Mouse (Mus musculus) midbrain, embryonic 12.5 days (tissue): ENCODE data around the gene Lrrc36. TPM values are rescaled to one million over a fixed set of nuclear protein-coding genes. Genes with fewer than 3 reads are reported as not detected.

Source experiments
- ATAC-seq: fragments of 200-750 bp; cut with Nextera tagmentation; 2 replicates; pipeline ENCODE4 v1.8.0; 2017; ENCODE audit warnings: low read depth, moderate TSS enrichment, moderate library complexity; ENCODE audit not compliant: low FRiP score
- H3K27ac ChIP-seq: fragments of 300-500 bp; sonication (generic); replicated peaks from 2 replicates; pipeline ENCODE4 v1.5.1; 2016; ENCODE audit warnings: mild to moderate bottlenecking
- H3K27me3 ChIP-seq: fragments of 300-500 bp; sonication (generic); 2 replicates; pipeline ENCODE4 v1.6.1; 2016; ENCODE audit warnings: mild to moderate bottlenecking
- H3K36me3 ChIP-seq: fragments of 300-500 bp; sonication (generic); 2 replicates; pipeline ENCODE4 v1.6.1; 2016
- H3K4me1 ChIP-seq: fragments of 300-500 bp; sonication (generic); 2 replicates; pipeline ENCODE4 v1.6.1; 2016
- H3K4me2 ChIP-seq: fragments of 300-500 bp; sonication (generic); replicated peaks from 2 replicates; pipeline ENCODE4 v1.6.1; 2016; ENCODE audit warnings: mild to moderate bottlenecking, moderate library complexity
- H3K4me3 ChIP-seq: fragments of 300-500 bp; sonication (generic); 2 replicates; pipeline ENCODE4 v1.5.1; 2016; ENCODE audit warnings: mild to moderate bottlenecking
- H3K9ac ChIP-seq: fragments of 300-500 bp; sonication (generic); replicated peaks from 2 replicates; pipeline ENCODE4 v1.6.1; 2016; ENCODE audit warnings: mild to moderate bottlenecking, moderate library complexity
- H3K9me3 ChIP-seq: fragments of 300-500 bp; sonication (generic); 2 replicates; pipeline ENCODE4 v1.6.1; 2016; ENCODE audit warnings: mild to moderate bottlenecking
- WGBS: fragments of 180-500 bp; shearing (Covaris S2); methylation state at CpG from one replicate; pipeline ENCODE4 v1.1.7; 2016; 5-methylcytosine and 5-hydroxymethylcytosine counted together
- polyA plus RNA-seq: library from polyadenylated mRNA; unstranded; fragments of >200 nt; fragmentation: Nextera tagmentation; extraction: Ambion mirVana; gene quantifications from 2 replicates; pipeline ENCODE4 v1.2.1, GENCODE M21; 2016

Lrrc36 gene
- polyA plus RNA-seq, 1 experiment from 2014 or later: 3.4 TPM

- no peaks in the 10 kb centered on the region for H3K9me3 ChIP-seq
- H3K36me3 ChIP-seq: 0 out of 2 replicates have a peak, but pooled peaks cover 3% of the 10 kb centered on the region
- WGBS: 94% methylated on average over 7 of the region's 7 CpGs
- H3K27me3 ChIP-seq: peaks cover 34% of the 10 kb centered on the region
- no peak overlapping the region for H3K4me2 ChIP-seq
- ATAC-seq: no peak
- H3K4me1 ChIP-seq: peaks cover 41% of the 10 kb centered on the region
- no peak overlapping the region for H3K9ac ChIP-seq
- H3K27ac ChIP-seq: no peak overlapping the region
- no peak overlapping the region for H3K4me3 ChIP-seq
Observed at GRCm38 (mm10) chr8:105476161-105476560, 62.8 kb downstream of the Lrrc36 start.

- no peak overlapping the region for H3K27ac ChIP-seq
- no peak overlapping the region for H3K9ac ChIP-seq
- peaks cover 34% of the 10 kb centered on the region for H3K27me3 ChIP-seq
- H3K4me2 ChIP-seq: 0 out of 2 replicates have a peak overlapping the region, but pooled peaks have one; percentile 1
- WGBS: 43% methylated on average over 25 of the region's 25 CpGs
- 0 out of 2 replicates have a peak, but pooled peaks cover 3% of the 10 kb centered on the region for H3K36me3 ChIP-seq
- no peak overlapping the region for H3K4me3 ChIP-seq
- H3K9me3 ChIP-seq: no peaks in the 10 kb centered on the region
- peaks cover 36% of the 10 kb centered on the region for H3K4me1 ChIP-seq
- ATAC-seq: peak; percentile 8; the same call in 1 of the 2 replicates
Observed at GRCm38 (mm10) chr8:105476628-105477413, 63.5 kb downstream of the Lrrc36 start.

GRCm38 (mm10) chr8:105477792-105478191, 64.4 kb downstream of the Lrrc36 start:
- H3K4me2 ChIP-seq: no peak overlapping the region
- no peak overlapping the region for H3K4me3 ChIP-seq
- H3K27ac ChIP-seq: no peak overlapping the region
- H3K27me3 ChIP-seq: peaks cover 28% of the 10 kb centered on the region
- no peaks in the 10 kb centered on the region for H3K9me3 ChIP-seq
- no peak overlapping the region for H3K9ac ChIP-seq
- 84% methylated on average over 3 of the region's 3 CpGs for WGBS
- H3K36me3 ChIP-seq: 0 out of 2 replicates have a peak, but pooled peaks cover 3% of the 10 kb centered on the region
- H3K4me1 ChIP-seq: peaks cover 30% of the 10 kb centered on the region
- ATAC-seq: no peak

- no peak for ATAC-seq
- Histone ChIP-seq H3K4me2 (no peak overlapping the region), H3K4me3 (no peak overlapping the region), H3K9me3 (no peaks in the 10 kb centered on the region), H3K27ac (peak overlapping the region; percentile 49), H3K36me3 (0 out of 2 replicates have a peak, but pooled peaks cover 3% of the 10 kb centered on the region), H3K27me3 (0 out of 2 replicates have a peak, but pooled peaks cover 4% of the 10 kb centered on the region), H3K9ac (no peak overlapping the region; the same call in 1 of the 2 replicates), H3K4me1 (peaks cover 15% of the 10 kb centered on the region)
- 38% methylated on average over 2 of the region's 2 CpGs for WGBS
Observed at GRCm38 (mm10) chr8:105481013-105481412, 67.6 kb downstream of the Lrrc36 start.

GRCm38 (mm10) chr8:105481453-105481852, 68.1 kb downstream of the Lrrc36 start:
- Histone ChIP-seq H3K4me3 (no peak overlapping the region), H3K9me3 (no peaks in the 10 kb centered on the region), H3K4me1 (peaks cover 15% of the 10 kb centered on the region), H3K27me3 (no peaks in the 10 kb centered on the region), H3K4me2 (no peak overlapping the region), H3K36me3 (0 out of 2 replicates have a peak, but pooled peaks cover 3% of the 10 kb centered on the region), H3K9ac (no peak overlapping the region), H3K27ac (peak overlapping the region; percentile 49; the same call in 1 of the 2 replicates)
- ATAC-seq: no peak
- 67% methylated on average over 6 of the region's 6 CpGs for WGBS

GRCm38 (mm10) chr8:105482123-105482522, 68.8 kb downstream of the Lrrc36 start:
- Histone ChIP-seq H3K36me3 (0 out of 2 replicates have a peak, but pooled peaks cover 3% of the 10 kb centered on the region), H3K27me3 (no peaks in the 10 kb centered on the region), H3K4me2 (no peak overlapping the region), H3K9ac (no peak overlapping the region), H3K4me3 (no peak overlapping the region), H3K4me1 (peaks cover 15% of the 10 kb centered on the region), H3K9me3 (no peaks in the 10 kb centered on the region), H3K27ac (no peak overlapping the region)
- 87% methylated on average over 8 of the region's 8 CpGs for WGBS
- ATAC-seq: no peak

- Histone ChIP-seq H3K27ac (peak overlapping the region; percentile 12; the same call in 1 of the 2 replicates), H3K9ac (0 out of 2 replicates have a peak overlapping the region, but pooled peaks have one; percentile 15), H3K4me3 (no peak overlapping the region), H3K4me2 (no peak overlapping the region), H3K36me3 (0 out of 2 replicates have a peak, but pooled peaks cover 3% of the 10 kb centered on the region), H3K9me3 (no peaks in the 10 kb centered on the region), H3K4me1 (peaks cover 15% of the 10 kb centered on the region), H3K27me3 (no peaks in the 10 kb centered on the region)
- peak; percentile 47; the same call in 1 of the 2 replicates for ATAC-seq
- WGBS: 33% methylated on average over 14 of the region's 14 CpGs
Observed at GRCm38 (mm10) chr8:105483212-105484029, 70.0 kb downstream of the Lrrc36 start.

- 18% methylated on average over 3 of the region's 3 CpGs for WGBS
- Histone ChIP-seq H3K4me1 (peaks cover 15% of the 10 kb centered on the region), H3K27me3 (no peaks in the 10 kb centered on the region), H3K4me3 (no peak overlapping the region), H3K27ac (peak overlapping the region; percentile 12), H3K4me2 (no peak overlapping the region), H3K36me3 (0 out of 2 replicates have a peak, but pooled peaks cover 3% of the 10 kb centered on the region), H3K9me3 (no peaks in the 10 kb centered on the region), H3K9ac (no peak overlapping the region)
- peak; percentile 55; the same call in 1 of the 2 replicates for ATAC-seq
Observed at GRCm38 (mm10) chr8:105484030-105484368, 70.6 kb downstream of the Lrrc36 start.

- 26% methylated on average over 2 of the region's 2 CpGs for WGBS
- Histone ChIP-seq H3K27me3 (no peaks in the 10 kb centered on the region), H3K36me3 (0 out of 2 replicates have a peak, but pooled peaks cover 2% of the 10 kb centered on the region), H3K27ac (peak overlapping the region; percentile 12), H3K4me3 (no peak overlapping the region), H3K9me3 (no peaks in the 10 kb centered on the region), H3K9ac (no peak overlapping the region), H3K4me2 (no peak overlapping the region), H3K4me1 (peaks cover 15% of the 10 kb centered on the region)
- ATAC-seq: peak; percentile 50; the same call in 1 of the 2 replicates
Observed at GRCm38 (mm10) chr8:105484392-105484791, 71.0 kb downstream of the Lrrc36 start.

- H3K4me2 ChIP-seq: no peak overlapping the region
- WGBS: 69% methylated on average over 3 of the region's 3 CpGs
Observed at GRCm38 (mm10) chr8:105488082-105488481, 74.7 kb downstream of the Lrrc36 start.

GRCm38 (mm10) chr8:105489281-105489680, 75.9 kb downstream of the Lrrc36 start:
- no peaks in the 10 kb centered on the region for H3K36me3 ChIP-seq
- no peak overlapping the region for H3K4me3 ChIP-seq
- H3K9me3 ChIP-seq: no peaks in the 10 kb centered on the region
- H3K4me2 ChIP-seq: no peak overlapping the region
- WGBS: 46% methylated on average over 1 of the region's 1 CpGs
- no peaks in the 10 kb centered on the region for H3K27me3 ChIP-seq
- no peak overlapping the region for H3K9ac ChIP-seq
- ATAC-seq: no peak
- peaks cover under 1% of the 10 kb centered on the region; the same call in 1 of the 2 replicates for H3K4me1 ChIP-seq
- H3K27ac ChIP-seq: no peak overlapping the region

More at GRCm38 (mm10) chr8:105488082-105488481, 74.7 kb downstream of the Lrrc36 start:
- Histone ChIP-seq H3K4me3 (no peak overlapping the region), H3K36me3 (no peaks in the 10 kb centered on the region), H3K4me1 (peaks cover 10% of the 10 kb centered on the region), H3K27me3 (no peaks in the 10 kb centered on the region), H3K9me3 (no peaks in the 10 kb centered on the region), H3K27ac (no peak overlapping the region), H3K9ac (no peak overlapping the region)
- no peak for ATAC-seq
